Mouse (Mus musculus): Measurements from ENCODE around the gene Rph3a. TPM values are rescaled to one million over a fixed set of nuclear protein-coding genes. Genes with fewer than 3 reads are reported as not detected.
"Not testable (repeated sequence)": the region's sequence is repeated elsewhere in the genome, so short reads cannot be mapped to it uniquely, and the experiment has no call there.

Gene Rph3a
- total RNA-seq, 2 experiments from 2014 or later: not detected

- DNase-seq (ENCODE audit: low spot score): not testable (repeated sequence)
Measured at GRCm38 (mm10) chr5:120914204-120914603, 95.7 kb downstream of the Rph3a start, which contains the start of gene Oas1d. Oas1d (plus strand) TSS chr5:120914536.

GRCm38 (mm10) chr5:120908196-120908920 lies 101.5 kb downstream of the Rph3a start:
- no peak for DNase-seq (ENCODE audit: low spot score)

GRCm38 (mm10) chr5:120906791-120907733 lies 102.8 kb downstream of the Rph3a start, which contains the start of gene Oas1a:
Oas1a (minus strand) TSS chr5:120907521.
- DNase-seq (ENCODE audit: low spot score): not testable (repeated sequence)

- no peak for DNase-seq (ENCODE audit: low spot score)
Measured at GRCm38 (mm10) chr5:120902056-120902455, 107.8 kb downstream of the Rph3a start.

GRCm38 (mm10) chr5:120900666-120901065 lies 109.2 kb downstream of the Rph3a start:
- DNase-seq (ENCODE audit: low spot score): no peak

DNA sequence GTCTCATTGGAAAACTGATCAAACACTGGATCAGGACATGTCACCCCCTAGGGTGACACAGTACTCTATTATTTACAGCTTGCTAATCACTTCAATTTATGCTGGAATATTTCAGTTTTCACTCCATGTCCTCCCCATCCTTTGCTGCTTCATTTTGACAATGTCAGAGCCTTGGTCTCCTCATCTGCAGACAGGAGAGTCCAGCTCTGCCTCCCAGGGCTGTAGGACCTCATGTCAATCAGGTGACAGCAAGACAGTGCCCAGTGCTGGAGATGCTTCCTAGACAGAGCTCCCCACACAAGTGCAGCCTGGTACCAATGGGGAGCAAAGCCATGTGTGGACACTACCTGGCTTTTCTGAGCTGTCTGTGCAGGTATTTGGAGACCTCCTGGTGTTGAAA lies 111.2 kb downstream of the Rph3a start:
- no peak for DNase-seq (ENCODE audit: low spot score)

DNA sequence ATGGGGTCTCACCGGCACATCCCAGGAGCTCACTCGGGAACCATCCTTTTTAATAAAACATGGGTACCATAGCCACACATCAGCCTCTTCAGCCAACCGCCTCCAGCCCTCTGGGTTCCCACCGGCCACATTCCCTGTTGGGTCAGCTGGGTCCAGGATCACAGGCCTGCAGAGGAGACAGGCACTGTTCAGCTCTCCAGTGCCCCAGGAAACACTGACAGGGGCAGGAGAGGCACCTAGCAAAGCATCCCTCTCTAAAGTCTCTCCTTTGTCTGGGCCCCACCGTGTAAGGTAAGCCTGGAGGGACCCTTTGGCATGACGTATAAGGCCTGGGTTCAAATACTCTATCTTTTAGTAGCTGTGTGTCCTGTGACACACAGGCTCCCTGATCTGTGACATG lies 111.6 kb downstream of the Rph3a start:
- no peak for DNase-seq (ENCODE audit: low spot score)

- no peak for DNase-seq (ENCODE audit: low spot score)
Measured at GRCm38 (mm10) chr5:120895231-120895900, 114.5 kb downstream of the Rph3a start.

GRCm38 (mm10) chr5:120894692-120895091 lies 115.2 kb downstream of the Rph3a start:
- DNase-seq (ENCODE audit: low spot score): not testable (repeated sequence)

- not testable (repeated sequence) for DNase-seq (ENCODE audit: low spot score)
Measured at GRCm38 (mm10) chr5:120893866-120894265, 116.0 kb downstream of the Rph3a start.

- no peak for DNase-seq (ENCODE audit: low spot score)
Measured at GRCm38 (mm10) chr5:120892243-120892660, 117.6 kb downstream of the Rph3a start.

GRCm38 (mm10) chr5:120891566-120892242 lies 118.2 kb downstream of the Rph3a start:
- DNase-seq (ENCODE audit: low spot score): not testable (repeated sequence)

GRCm38 (mm10) chr5:120890991-120891390 lies 118.9 kb downstream of the Rph3a start:
- DNase-seq (ENCODE audit: low spot score): no peak

Other genes with a start within 250 kb of the Rph3a start
- not detected for gene Oas3, start 232.4 kb downstream of the Rph3a start, total RNA-seq (2021)
- gene Oas1e, start 214.6 kb downstream of the Rph3a start, total RNA-seq (2021): not detected
- under 1 TPM in 1 of 2 experiments, not detected in 1; 0.09 TPM for gene Oas1c, start 197.6 kb downstream of the Rph3a start, total RNA-seq (2021)
- gene Oas1f, start 162.7 kb downstream of the Rph3a start, total RNA-seq (2021): not detected
- not detected for gene Oas1h, start 148.7 kb downstream of the Rph3a start, total RNA-seq (2021)
- gene Oas1g, start 122.5 kb downstream of the Rph3a start, total RNA-seq (2021): not detected
- under 1 TPM; 0.12 to 0.16 TPM for gene Oas1a, start 102.6 kb downstream of the Rph3a start, total RNA-seq (2021)
- not detected for gene Oas1d, start 95.6 kb downstream of the Rph3a start, total RNA-seq (2021)
- gene Ptpn11, start 181.3 kb upstream of the Rph3a start, total RNA-seq (2021): 10 to 100 TPM; 58.2 to 78.2 TPM
- gene Rpl6, start 194.4 kb upstream of the Rph3a start, total RNA-seq (2021): 100 to 1,000 TPM; 465 to 471 TPM
- 10 to 100 TPM; 11.3 to 11.8 TPM for gene Hectd4, start 210.1 kb upstream of the Rph3a start, total RNA-seq (2021)